Mouse (Mus musculus): ENCODE results near the gene Cdca4.

Cdca4 gene

DNA sequence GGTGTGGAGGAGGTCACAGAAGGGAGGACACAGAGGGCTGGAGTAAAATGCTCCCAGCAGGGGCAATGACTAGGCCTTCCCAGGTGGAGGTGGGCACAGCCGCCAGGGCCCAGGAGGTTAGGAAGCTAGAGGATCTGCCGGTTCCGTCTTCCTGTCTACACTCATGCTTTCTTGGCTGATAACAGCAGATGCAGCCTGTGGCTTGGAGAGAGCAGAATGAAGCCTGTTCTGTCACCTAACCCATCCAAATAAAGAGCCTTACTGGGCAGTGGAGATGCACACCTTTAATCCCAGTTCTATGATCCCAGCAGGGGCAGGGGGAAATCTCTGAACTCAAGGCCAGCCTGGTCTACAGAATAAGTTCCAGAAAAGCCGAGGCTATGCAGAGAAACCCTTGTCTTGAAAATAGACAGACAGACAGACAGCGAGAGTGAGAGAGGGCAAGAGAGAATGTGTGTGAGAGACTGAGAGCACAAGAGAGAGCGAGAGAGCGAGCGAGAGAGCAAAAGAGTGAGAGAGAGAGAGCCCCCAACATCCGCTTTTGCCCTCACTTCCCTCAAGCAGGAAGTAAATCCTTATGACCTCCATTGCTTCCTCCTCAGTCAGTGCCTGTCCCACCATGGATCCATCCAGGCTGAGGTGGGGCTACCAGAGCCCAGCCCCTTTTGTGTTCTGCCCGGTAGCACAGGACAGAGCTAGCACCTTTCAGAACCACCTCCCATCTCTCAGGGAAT, 29.8 kb downstream of the Cdca4 start:
- DNase-seq (ENCODE audit: low read depth, low spot score) = no peak

- DNase-seq (ENCODE audit: low read depth, low spot score) = no peak
Measured at GRCm38 (mm10) chr12:112798716-112799115, 30.5 kb downstream of the Cdca4 start.

DNA sequence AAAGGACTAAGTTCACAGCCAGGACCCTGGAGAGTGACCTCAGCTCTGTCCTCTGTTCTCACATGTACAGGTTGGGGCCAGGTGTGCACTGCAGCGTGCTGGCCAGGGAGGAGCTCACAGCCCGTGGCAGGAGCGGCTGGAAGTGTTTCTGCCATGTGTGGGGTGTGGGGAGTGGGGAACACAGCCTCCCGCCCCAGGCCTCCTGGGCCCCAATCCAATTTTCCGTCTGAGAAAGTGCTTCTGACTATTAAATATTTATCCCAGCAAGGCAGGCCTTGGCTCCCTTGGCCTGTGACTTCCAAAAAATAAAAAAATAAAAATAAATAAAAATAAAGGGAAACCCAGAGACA, 30.9 kb downstream of the Cdca4 start:
- no peak for DNase-seq (ENCODE audit: low read depth, low spot score)

GRCm38 (mm10) chr12:112797672-112798331, 31.4 kb downstream of the Cdca4 start:
- DNase-seq (ENCODE audit: low read depth, low spot score) = no peak

- no peak for DNase-seq (ENCODE audit: low read depth, low spot score)
Measured at GRCm38 (mm10) chr12:112796551-112797510, 32.4 kb downstream of the Cdca4 start.

GRCm38 (mm10) chr12:112795466-112796104, 33.6 kb downstream of the Cdca4 start:
- DNase-seq (ENCODE audit: low read depth, low spot score) = no peak

DNA sequence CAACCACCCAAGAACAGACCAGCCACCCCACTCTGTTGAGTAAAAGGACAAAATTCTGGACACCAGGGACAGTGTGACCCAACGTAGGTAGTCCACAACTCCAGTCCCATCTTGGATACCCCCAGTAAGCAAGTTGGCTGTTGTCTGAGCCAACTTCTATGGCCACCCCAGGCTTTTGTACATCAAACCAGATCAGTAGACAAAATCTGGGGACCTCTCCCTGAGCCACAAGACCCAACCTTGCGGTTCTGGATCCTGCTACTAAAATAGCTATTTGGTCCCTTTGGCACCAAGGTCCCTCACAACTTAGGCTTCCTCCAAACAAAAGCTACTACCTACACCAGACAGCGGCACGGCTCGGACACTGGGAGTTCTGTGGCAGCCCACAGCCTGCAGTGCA, 34.2 kb downstream of the Cdca4 start:
- no peak for DNase-seq (ENCODE audit: low read depth, low spot score)

DNA sequence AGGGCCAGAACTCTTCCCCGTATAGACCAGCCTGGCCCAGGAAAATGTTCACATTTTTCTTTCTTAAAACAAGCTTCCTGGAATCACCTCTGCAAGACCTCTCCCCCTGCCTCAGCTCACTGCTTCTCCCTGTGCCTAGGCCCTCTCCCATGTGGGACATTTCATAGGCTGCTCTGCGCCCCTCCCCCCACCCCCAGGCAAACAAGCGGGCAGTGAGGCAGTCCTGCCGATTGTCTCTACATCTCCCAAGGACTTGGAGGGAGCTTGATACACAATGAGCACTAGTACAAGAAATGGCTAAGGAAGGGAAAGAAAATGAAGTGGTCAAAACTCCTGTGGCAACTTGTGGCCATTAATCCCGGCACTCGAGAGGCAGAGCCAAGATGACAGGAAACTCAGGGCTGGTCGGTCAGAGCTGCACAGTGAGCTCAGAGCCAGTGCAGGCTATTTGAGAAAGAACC, 34.8 kb downstream of the Cdca4 start:
- no peak for DNase-seq (ENCODE audit: low read depth, low spot score)

GRCm38 (mm10) chr12:112793601-112794355, 35.4 kb downstream of the Cdca4 start:
- no peak for DNase-seq (ENCODE audit: low read depth, low spot score)

DNA sequence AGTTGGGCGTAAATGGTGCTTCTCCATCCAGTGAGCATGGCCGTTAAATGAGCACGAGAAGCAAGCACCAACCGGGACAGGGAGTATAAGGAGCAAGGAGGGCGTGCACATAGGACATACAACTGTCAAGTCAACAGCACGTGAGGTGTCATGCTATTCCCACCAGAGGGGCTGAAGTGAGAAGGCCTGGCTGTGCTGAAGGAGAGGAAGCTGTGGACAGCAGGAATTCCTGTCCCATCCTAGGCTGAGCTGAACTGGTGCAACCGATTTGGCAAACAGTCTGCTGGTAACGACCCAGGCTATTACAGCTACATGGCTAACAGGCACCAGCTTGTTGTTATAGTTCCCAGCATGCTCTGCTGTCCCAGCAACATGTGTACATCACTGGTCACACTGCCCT, 38.2 kb downstream of the Cdca4 start:
- DNase-seq (ENCODE audit: low read depth, low spot score) = no peak

GRCm38 (mm10) chr12:112774481-112774880, 54.7 kb downstream of the Cdca4 start:
- DNase-seq (ENCODE audit: low read depth, low spot score) = no peak

DNA sequence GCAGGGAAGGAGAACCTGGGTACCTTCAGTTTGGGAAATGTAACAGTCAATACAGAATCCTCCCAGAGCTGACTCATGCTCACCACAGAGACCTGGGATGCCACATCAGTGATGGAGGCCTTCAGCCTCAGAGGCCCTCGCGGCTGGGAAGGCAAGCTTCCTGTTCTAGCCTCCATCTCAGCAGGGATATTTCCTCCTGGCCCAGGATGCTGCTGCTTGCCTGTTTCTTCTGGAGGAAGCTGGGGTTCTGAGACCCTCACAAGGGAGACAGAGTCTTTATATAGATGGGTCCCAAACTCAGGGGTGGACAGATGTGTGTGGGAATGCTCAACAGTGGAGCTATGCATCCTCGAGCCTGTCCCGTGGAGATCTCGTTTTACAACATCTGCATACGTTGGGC, 55.2 kb downstream of the Cdca4 start:
- no peak for DNase-seq (ENCODE audit: low read depth, low spot score)

DNA sequence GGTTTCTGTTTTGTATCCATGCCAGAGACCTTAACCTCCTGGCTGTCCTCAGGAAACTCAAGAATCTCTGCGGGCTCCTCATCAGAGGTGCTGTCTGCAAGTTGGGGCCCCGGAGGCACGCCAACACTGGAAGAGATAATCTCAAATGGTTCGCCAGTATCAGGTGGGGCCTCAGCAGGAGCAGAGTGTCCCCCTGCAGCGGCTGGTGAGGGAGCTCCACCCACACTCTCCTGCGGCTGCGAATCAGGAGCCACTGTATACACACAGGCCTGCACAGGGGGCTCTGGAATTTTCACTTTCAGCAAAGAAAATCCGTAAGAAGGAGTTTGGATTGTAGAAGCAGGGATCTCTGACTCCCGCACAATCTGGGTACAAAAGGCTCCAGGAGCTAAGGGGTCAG, 55.9 kb downstream of the Cdca4 start:
- no peak for DNase-seq (ENCODE audit: low read depth, low spot score)

GRCm38 (mm10) chr12:112772306-112772705, 56.9 kb downstream of the Cdca4 start:
- DNase-seq (ENCODE audit: low read depth, low spot score) = no peak

DNA sequence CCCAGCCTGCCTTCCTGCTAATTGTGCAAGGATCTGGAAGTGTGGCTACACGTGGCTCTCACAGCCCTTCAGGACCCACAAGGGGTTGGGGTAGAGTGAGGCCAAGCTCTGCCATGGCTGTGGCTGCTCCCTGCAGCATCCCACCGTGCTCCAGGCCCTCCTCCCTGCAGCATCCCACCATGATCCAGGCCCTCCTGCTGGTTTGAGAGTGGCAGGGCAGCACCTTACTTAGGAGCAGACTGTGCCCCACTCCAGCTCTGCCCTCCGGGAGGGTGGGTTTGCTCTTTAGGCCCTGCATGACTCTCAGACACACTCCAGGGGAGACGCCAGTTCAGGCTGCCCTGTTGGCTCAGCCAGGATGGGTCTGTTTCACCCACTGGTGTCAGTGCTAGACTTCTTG, 58.8 kb downstream of the Cdca4 start:
- DNase-seq (ENCODE audit: low read depth, low spot score) = no peak

All from brain, embryonic 18.5 days (tissue).